Mouse (Mus musculus): ENCODE measurements around the gene Gm13084.
"Not testable (repeated sequence)": the region's sequence is repeated elsewhere in the genome, so short reads cannot be mapped to it uniquely, and the experiment has no call there.

The Gm13084 gene

DNA sequence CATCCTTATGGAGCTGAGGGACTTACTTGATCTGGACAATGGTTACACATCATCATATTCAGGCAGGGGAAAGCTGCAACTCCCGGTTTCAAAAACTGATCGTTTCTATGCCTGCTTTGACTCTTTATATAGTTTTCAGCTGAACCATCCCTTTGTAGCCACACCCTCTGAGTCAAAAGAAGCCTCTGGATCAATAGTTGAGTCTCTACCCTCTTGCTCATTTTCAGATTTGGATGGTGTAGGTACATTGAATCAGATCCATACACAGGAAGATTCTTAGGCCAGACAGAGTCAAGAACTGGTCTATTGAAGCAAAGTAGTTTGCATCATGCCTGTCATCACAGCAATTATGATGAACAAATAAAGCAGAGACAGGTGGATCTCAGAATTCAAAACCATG lies at the start of gene Gm13084:
Gm13084 (minus strand) TSS at position 101 of the 400 bp plus-strand sequence.
- no peak for DNase-seq

DNA sequence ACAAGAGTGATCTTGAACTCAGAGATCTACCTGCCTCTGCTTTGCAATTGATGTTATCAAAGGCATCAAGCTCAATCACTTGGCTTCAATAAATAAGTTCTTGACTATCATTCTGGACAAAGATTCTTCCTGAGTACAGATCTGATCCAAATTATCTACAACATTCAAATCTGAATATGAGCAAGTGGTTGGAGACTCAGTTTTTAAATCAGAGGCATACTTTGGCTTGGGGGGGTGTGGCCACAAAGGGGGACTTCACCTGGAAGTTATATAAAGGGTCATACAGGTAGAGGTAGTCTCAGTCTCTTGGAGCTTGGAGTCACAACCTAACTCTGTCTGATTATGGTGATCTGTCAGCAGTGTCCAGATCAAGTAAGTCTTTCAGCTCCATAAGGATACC lies 30.3 kb upstream of the Gm13084 start, which contains the start of gene Gm13103:
Gm13103 (plus strand) TSS at position 301 of the 400 bp plus-strand sequence.
- not testable (repeated sequence) for DNase-seq

DNA sequence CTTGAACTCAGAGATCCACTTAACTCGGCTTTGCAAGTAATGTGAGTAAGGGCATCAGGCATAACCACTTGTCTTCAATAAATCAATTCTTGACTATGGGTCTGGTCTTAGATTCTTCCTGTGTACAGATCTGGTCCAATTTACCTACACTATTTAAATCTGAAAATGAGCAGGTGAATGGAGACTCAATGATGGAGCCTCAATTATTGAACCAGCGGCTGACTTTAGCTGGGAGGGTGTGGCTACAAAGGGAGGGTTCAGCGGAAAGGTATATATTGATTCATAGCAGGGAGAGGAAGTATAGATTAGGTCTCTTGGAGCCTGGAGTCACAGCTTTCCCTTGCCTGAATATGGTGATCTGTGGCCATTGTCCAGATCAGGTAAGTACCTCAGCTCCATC lies 26.8 kb downstream of the Gm13084 start, which contains the start of gene Gm13023:
Gm13023 (plus strand) TSS at position 301 of the 400 bp plus-strand sequence.
- DNase-seq, result not testable (repeated sequence)
